Mouse (Mus musculus): ENCODE results near the gene Pfdn6. TPM values are rescaled to one million over a fixed set of nuclear protein-coding genes. Genes with fewer than 3 reads are reported as not detected.
A peak's percentile ranks its signal among the peaks of the same experiment; 100 is the strongest.

Pfdn6 gene
- total and polyA plus RNA-seq, 2 experiments from 2014 or later, result 47.9 to 185 TPM

GRCm38 (mm10) chr17:33928251-33928947 is 11.7 kb downstream of the Pfdn6 start:
- WGBS, result 66% methylated on average over 21 of the region's 21 CpGs
- Histone ChIP-seq H3K4me1 (ENCODE audit: insufficient read depth, low read length) (0 out of 2 replicates have a peak, but pooled peaks cover 5% of the 10 kb centered on the region), H3K4me2 (ENCODE audit: low read depth, low read length, poor library complexity, severe bottlenecking) (peak overlapping the region; percentile 99), H3K27me3 (ENCODE audit: insufficient read depth, low read length) (no peaks in the 10 kb centered on the region), H3K9ac (replicated peaks; ENCODE audit: low read length, poor library complexity, severe bottlenecking) (peak overlapping the region; percentile 71), H3K9me3 (ENCODE audit: low read length) (no peaks in the 10 kb centered on the region), H3K27ac (ENCODE audit: low read depth, low read length) (0 out of 2 replicates have a peak overlapping the region, but pooled peaks have one; percentile 62), H3K36me3 (ENCODE audit: insufficient read depth, low read length) (peaks cover 5% of the 10 kb centered on the region), H3K4me3 (ENCODE audit: low read depth, low read length) (peak overlapping the region; percentile 89)
- no peak for TF ChIP-seq CTCF (IDR thresholded peaks at IDR 0.05)
- DNase-seq (ENCODE audit: low spot score) (no peak), ATAC-seq (ENCODE audit: low FRiP score) (no peak)

- TF ChIP-seq CTCF (IDR thresholded peaks at IDR 0.05), result peak; percentile 53
- Histone ChIP-seq H3K36me3 (ENCODE audit: insufficient read depth, low read length) (no peaks in the 10 kb centered on the region), H3K9ac (replicated peaks; ENCODE audit: low read length, poor library complexity, severe bottlenecking) (no peak overlapping the region), H3K27me3 (ENCODE audit: insufficient read depth, low read length) (no peaks in the 10 kb centered on the region), H3K4me3 (ENCODE audit: low read depth, low read length) (no peak overlapping the region), H3K4me1 (ENCODE audit: insufficient read depth, low read length) (0 out of 2 replicates have a peak, but pooled peaks cover 5% of the 10 kb centered on the region), H3K27ac (ENCODE audit: low read depth, low read length) (no peak overlapping the region), H3K4me2 (ENCODE audit: low read depth, low read length, poor library complexity, severe bottlenecking) (no peak overlapping the region), H3K9me3 (ENCODE audit: low read length) (no peaks in the 10 kb centered on the region)
- DNase-seq (ENCODE audit: low spot score), result no peak
- WGBS, result 77% methylated on average over 17 of the region's 17 CpGs
- ATAC-seq (ENCODE audit: low FRiP score), result no peak
Measured at GRCm38 (mm10) chr17:33926207-33926932, 13.8 kb downstream of the Pfdn6 start.

GRCm38 (mm10) chr17:33925406-33926116 is 14.6 kb downstream of the Pfdn6 start:
- ATAC-seq (ENCODE audit: low FRiP score) (no peak), DNase-seq (ENCODE audit: low spot score) (no peak)
- TF ChIP-seq CTCF (IDR thresholded peaks at IDR 0.05), result peak; percentile 26; the same call in 1 of the 2 replicates
- 86% methylated on average over 21 of the region's 21 CpGs for WGBS
- Histone ChIP-seq H3K4me2 (ENCODE audit: low read depth, low read length, poor library complexity, severe bottlenecking) (no peak overlapping the region), H3K27me3 (ENCODE audit: insufficient read depth, low read length) (no peaks in the 10 kb centered on the region), H3K9ac (replicated peaks; ENCODE audit: low read length, poor library complexity, severe bottlenecking) (no peak overlapping the region), H3K4me3 (ENCODE audit: low read depth, low read length) (no peak overlapping the region), H3K4me1 (ENCODE audit: insufficient read depth, low read length) (no peaks in the 10 kb centered on the region), H3K9me3 (ENCODE audit: low read length) (no peaks in the 10 kb centered on the region), H3K36me3 (ENCODE audit: insufficient read depth, low read length) (no peaks in the 10 kb centered on the region), H3K27ac (ENCODE audit: low read depth, low read length) (no peak overlapping the region)

- Histone ChIP-seq H3K36me3 (ENCODE audit: insufficient read depth, low read length) (no peaks in the 10 kb centered on the region), H3K9me3 (ENCODE audit: low read length) (no peaks in the 10 kb centered on the region), H3K4me3 (ENCODE audit: low read depth, low read length) (no peak overlapping the region), H3K4me2 (ENCODE audit: low read depth, low read length, poor library complexity, severe bottlenecking) (no peak overlapping the region), H3K27me3 (ENCODE audit: insufficient read depth, low read length) (no peaks in the 10 kb centered on the region), H3K27ac (ENCODE audit: low read depth, low read length) (no peak overlapping the region), H3K4me1 (ENCODE audit: insufficient read depth, low read length) (no peaks in the 10 kb centered on the region), H3K9ac (replicated peaks; ENCODE audit: low read length, poor library complexity, severe bottlenecking) (no peak overlapping the region)
- TF ChIP-seq CTCF (IDR thresholded peaks at IDR 0.05), result peak; percentile 67
- DNase-seq (ENCODE audit: low spot score) (peak; percentile 37), ATAC-seq (ENCODE audit: low FRiP score) (no peak)
- WGBS, result 84% methylated on average over 10 of the region's 10 CpGs
Measured at GRCm38 (mm10) chr17:33924577-33925283, 15.4 kb downstream of the Pfdn6 start.

GRCm38 (mm10) chr17:33921361-33921760 is 18.8 kb downstream of the Pfdn6 start:
- ATAC-seq (ENCODE audit: low FRiP score) (no peak), DNase-seq (ENCODE audit: low spot score) (no peak)
- H3K27ac ChIP-seq (ENCODE audit: low read depth, low read length), result no peak overlapping the region
- H3K27me3 ChIP-seq (ENCODE audit: insufficient read depth, low read length), result no peaks in the 10 kb centered on the region
- WGBS, result 92% methylated on average over 7 of the region's 7 CpGs
- H3K36me3 ChIP-seq (ENCODE audit: insufficient read depth, low read length), result no peaks in the 10 kb centered on the region
- no peaks in the 10 kb centered on the region for H3K9me3 ChIP-seq (ENCODE audit: low read length)
- H3K4me2 ChIP-seq (ENCODE audit: low read depth, low read length, poor library complexity, severe bottlenecking), result no peak overlapping the region
- TF ChIP-seq CTCF (IDR thresholded peaks at IDR 0.05), result no peak
- H3K4me3 ChIP-seq (ENCODE audit: low read depth, low read length), result no peak overlapping the region
- no peak overlapping the region for H3K9ac ChIP-seq (replicated peaks; ENCODE audit: low read length, poor library complexity, severe bottlenecking)
- H3K4me1 ChIP-seq (ENCODE audit: insufficient read depth, low read length), result no peaks in the 10 kb centered on the region

All from midbrain, postnatal 0 days (tissue).